Mouse (Mus musculus) spleen, postnatal 10 days (tissue): ENCODE measurements around the gene Fzd4.

Experiments
- DNase-seq, 2 experiments: peaks; one replicate each; pipeline ENCODE4 v3.0.0; 2021 to 2022; ENCODE audit warnings: low spot score in 2 of 2

Fzd4 gene

GRCm38 (mm10) chr7:89427101-89427500 is 22.9 kb downstream of the Fzd4 start:
- no peak for DNase-seq

GRCm38 (mm10) chr7:89428804-89429203 is 24.6 kb downstream of the Fzd4 start:
- DNase-seq, result no peak

GRCm38 (mm10) chr7:89429326-89429725 is 25.2 kb downstream of the Fzd4 start:
- no peak for DNase-seq

GRCm38 (mm10) chr7:89431185-89431584 is 27.0 kb downstream of the Fzd4 start:
- DNase-seq, result no peak

- no peak for DNase-seq
Measured at GRCm38 (mm10) chr7:89433193-89433892, 29.2 kb downstream of the Fzd4 start.

- DNase-seq, result no peak
Measured at GRCm38 (mm10) chr7:89433893-89434616, 29.9 kb downstream of the Fzd4 start.

- DNase-seq, result no peak
Measured at GRCm38 (mm10) chr7:89436404-89436803, 32.2 kb downstream of the Fzd4 start.

GRCm38 (mm10) chr7:89437589-89437988 is 33.4 kb downstream of the Fzd4 start:
- DNase-seq, result no peak

GRCm38 (mm10) chr7:89441291-89441690 is 37.1 kb downstream of the Fzd4 start:
- DNase-seq, result no peak

GRCm38 (mm10) chr7:89442242-89442641 is 38.1 kb downstream of the Fzd4 start:
- DNase-seq, result no peak

GRCm38 (mm10) chr7:89445137-89445536 is 41.0 kb downstream of the Fzd4 start:
- no peak for DNase-seq

- no peak for DNase-seq
Measured at GRCm38 (mm10) chr7:89450312-89450711, 46.2 kb downstream of the Fzd4 start.

GRCm38 (mm10) chr7:89456380-89457076 is 52.4 kb downstream of the Fzd4 start:
- no peak for DNase-seq

- no peak for DNase-seq
Measured at GRCm38 (mm10) chr7:89459691-89460090, 55.5 kb downstream of the Fzd4 start.

GRCm38 (mm10) chr7:89460911-89461310 is 56.8 kb downstream of the Fzd4 start:
- DNase-seq, result no peak

GRCm38 (mm10) chr7:89461351-89461750 is 57.2 kb downstream of the Fzd4 start:
- DNase-seq, result no peak
